Mouse (Mus musculus) heart, adult 2 months (tissue): ENCODE results near the gene Traf3ip2.

Experiments
- CTCF ChIP-seq: fragments of 200-600 bp; IDR thresholded peaks from 2 replicates; pipeline ENCODE4 v1.8.1; 2022; ENCODE audit warnings: antibody characterized with exemption, mild to moderate bottlenecking, moderate library complexity
- EP300 ChIP-seq: fragments of 200-500 bp; IDR thresholded peaks from 2 replicates; pipeline ENCODE4 v1.6.1; 2011; ENCODE audit warnings: low read depth, low read length, control low read depth; ENCODE audit not compliant: insufficient read depth

DNA sequence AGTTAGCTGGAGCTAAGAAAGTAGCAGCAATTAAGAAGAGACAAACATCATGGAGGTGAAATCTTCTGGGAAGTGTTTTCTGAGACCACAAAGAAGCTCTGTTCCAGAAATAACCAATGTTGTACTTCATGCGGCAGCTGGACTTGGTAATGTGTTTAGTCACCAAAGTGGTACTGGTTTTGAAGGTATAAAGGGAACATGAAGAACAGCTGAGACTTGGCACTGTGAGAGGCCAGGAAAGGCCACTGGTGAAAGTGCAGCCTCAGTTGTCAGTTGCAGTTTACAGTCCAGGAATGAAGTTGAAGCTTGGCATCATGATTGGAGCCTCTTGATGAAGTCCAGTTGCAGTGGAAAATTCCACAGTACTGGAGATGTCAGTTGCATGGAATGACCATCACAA lies 6.3 kb upstream of the Traf3ip2 start:
- TF ChIP-seq CTCF (no peak), EP300 (no peak)
